Mouse (Mus musculus) liver, adult 2 months (tissue): ENCODE measurements around the gene Fam193a. TPM values are rescaled to one million over a fixed set of nuclear protein-coding genes. Genes with fewer than 3 reads are reported as not detected.

Experiments used
- DNase-seq: peaks from one replicate; pipeline ENCODE4 v3.0.0-alpha.2; 2011; ENCODE audit warnings: low read depth, low spot score; ENCODE audit errors: extremely low read depth
- H3K27ac ChIP-seq: fragments of 200-500 bp; replicated peaks from 2 replicates; pipeline ENCODE4 v1.5.1; 2012; ENCODE audit warnings: low read depth, mild to moderate bottlenecking, control low read depth, inconsistent platforms, low read length; ENCODE audit not compliant: insufficient read depth
- H3K27me3 ChIP-seq: fragments of 200-500 bp; 2 replicates; pipeline ENCODE4 v1.6.1; 2012; ENCODE audit warnings: mild to moderate bottlenecking, moderate library complexity, low read length, inconsistent platforms; ENCODE audit not compliant: control insufficient read depth, insufficient read depth
- H3K36me3 ChIP-seq: fragments of 200-500 bp; 2 replicates; pipeline ENCODE4 v1.6.1; 2012; ENCODE audit warnings: low read length, inconsistent platforms; ENCODE audit not compliant: control insufficient read depth, insufficient read depth
- H3K4me1 ChIP-seq: fragments of 200-500 bp; 2 replicates; pipeline ENCODE4 v1.6.1; 2011; ENCODE audit warnings: low read length; ENCODE audit not compliant: control insufficient read depth, insufficient read depth
- H3K4me3 ChIP-seq: fragments of 200-500 bp; 2 replicates; pipeline ENCODE4 v1.5.1; 2011; ENCODE audit warnings: low read depth, mild to moderate bottlenecking, control low read depth, low read length, moderate library complexity; ENCODE audit not compliant: insufficient read depth
- H3K79me2 ChIP-seq: fragments of 200-500 bp; 2 replicates; pipeline ENCODE4 v1.6.1; 2012; ENCODE audit warnings: inconsistent platforms, mild to moderate bottlenecking, low read length, moderate library complexity; ENCODE audit not compliant: control insufficient read depth, insufficient read depth
- H3K9ac ChIP-seq: fragments of 200-500 bp; 2 replicates; pipeline ENCODE4 v1.6.1; 2012; ENCODE audit warnings: low read depth, mild to moderate bottlenecking, control low read depth, inconsistent platforms, low read length
- CTCF ChIP-seq: fragments of 200-500 bp; IDR thresholded peaks from 2 replicates; pipeline ENCODE4 v1.5.1; 2011; ENCODE audit warnings: low read depth, low read length, control low read depth
- POLR2A ChIP-seq: fragments of 200-500 bp; IDR thresholded peaks from 2 replicates; pipeline ENCODE4 v1.6.1; 2011; ENCODE audit warnings: low read length, control low read depth; ENCODE audit not compliant: insufficient read depth; ENCODE audit errors: extremely low read depth
- WGBS: fragments of 180-500 bp; shearing (Covaris S2); methylation state at CpG from one replicate; pipeline ENCODE4 v1.1.7; 2018; 5-methylcytosine and 5-hydroxymethylcytosine counted together
- polyA plus RNA-seq: library from polyadenylated mRNA; depleted of rRNA; stranded (reverse); fragments of >200 nt; gene quantifications from 2 replicates; pipeline ENCODE4 v1.2.3, GENCODE M21; 2012
- total RNA-seq: library from RNA; depleted of rRNA; stranded (reverse); fragments of >200 nt; gene quantifications from 2 replicates; pipeline ENCODE4 v1.2.3, GENCODE M21; 2014

The Fam193a gene
- total and polyA plus RNA-seq, 2 experiments: 10.2 to 22.6 TPM

DNA sequence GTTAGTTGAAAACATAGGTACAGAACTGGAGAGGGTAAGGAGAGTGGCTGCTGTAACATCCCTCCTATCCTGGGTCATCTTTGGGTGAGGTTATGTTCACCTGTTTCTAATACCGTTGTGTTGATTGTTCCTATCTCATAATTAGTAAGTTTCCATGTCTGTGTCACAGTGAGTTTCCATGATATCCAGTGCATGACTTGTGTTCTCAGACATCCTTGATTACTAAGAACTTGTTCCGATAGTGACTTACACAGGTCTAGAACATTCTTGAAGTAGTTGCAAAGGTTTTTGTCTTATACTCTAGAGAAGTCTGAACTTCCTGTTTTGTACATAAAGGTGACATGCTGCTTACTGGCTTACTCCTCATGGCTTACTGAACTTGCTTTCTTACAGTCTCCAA is 96.9 kb downstream of the Fam193a start:
- Histone ChIP-seq H3K36me3 (peaks cover 54% of the 10 kb centered on the region), H3K4me3 (no peak overlapping the region), H3K27ac (no peak overlapping the region), H3K79me2 (peaks cover 5% of the 10 kb centered on the region; the same call in 1 of the 2 replicates), H3K9ac (no peak overlapping the region), H3K4me1 (no peaks in the 10 kb centered on the region), H3K27me3 (no peaks in the 10 kb centered on the region)
- WGBS: 92% methylated on average over 2 of the region's 2 CpGs
- DNase-seq: no peak
- TF ChIP-seq POLR2A (no peak), CTCF (no peak)

GRCm38 (mm10) chr5:34468039-34468775 is 98.5 kb downstream of the Fam193a start:
- TF ChIP-seq CTCF (no peak), POLR2A (no peak)
- Histone ChIP-seq H3K4me3 (no peak overlapping the region), H3K79me2 (peaks cover 5% of the 10 kb centered on the region; the same call in 1 of the 2 replicates), H3K36me3 (peaks cover 48% of the 10 kb centered on the region), H3K9ac (no peak overlapping the region), H3K27me3 (no peaks in the 10 kb centered on the region), H3K27ac (no peak overlapping the region), H3K4me1 (no peaks in the 10 kb centered on the region)
- WGBS: 96% methylated on average over 2 of the region's 2 CpGs
- no peak for DNase-seq

DNA sequence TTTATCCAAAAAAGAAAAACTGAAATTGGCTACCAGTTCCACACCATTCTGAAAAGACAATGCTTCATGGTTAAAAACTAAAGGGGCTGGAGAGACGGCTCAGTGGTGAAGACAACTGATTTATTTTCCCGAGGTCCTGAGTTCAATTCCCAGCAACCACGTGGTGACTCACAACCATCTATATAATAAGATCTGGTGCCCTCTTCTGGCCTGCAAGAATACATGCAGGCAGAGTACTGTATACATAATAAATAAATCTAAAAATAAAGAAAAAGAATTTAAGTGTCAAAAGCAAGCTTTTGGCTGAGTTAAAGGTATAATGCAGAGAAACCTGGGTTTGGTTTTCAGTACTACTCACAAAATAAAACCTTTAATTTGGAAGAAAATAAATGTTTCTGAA is 111.2 kb downstream of the Fam193a start:
- no peak for DNase-seq
- Histone ChIP-seq H3K4me1 (no peaks in the 10 kb centered on the region), H3K27me3 (no peaks in the 10 kb centered on the region), H3K79me2 (no peaks in the 10 kb centered on the region), H3K4me3 (no peak overlapping the region), H3K27ac (no peak overlapping the region), H3K36me3 (peaks cover 31% of the 10 kb centered on the region), H3K9ac (no peak overlapping the region)
- WGBS: 86% methylated on average over 3 of the region's 3 CpGs
- TF ChIP-seq CTCF (no peak), POLR2A (no peak)

- 81% methylated on average over 15 of the region's 15 CpGs for WGBS
- H3K79me2 ChIP-seq: no peaks in the 10 kb centered on the region
- no peak for DNase-seq
- H3K4me3 ChIP-seq: no peak overlapping the region
- H3K27ac ChIP-seq: no peak overlapping the region
- peaks cover 4% of the 10 kb centered on the region; the same call in 1 of the 2 replicates for H3K36me3 ChIP-seq
- H3K4me1 ChIP-seq: no peaks in the 10 kb centered on the region
- TF ChIP-seq POLR2A: no peak
- H3K27me3 ChIP-seq: no peaks in the 10 kb centered on the region
- no peak overlapping the region for H3K9ac ChIP-seq
These were observed 116.0 kb downstream of the Fam193a start for GRCm38 (mm10) chr5:34485731-34486130.

GRCm38 (mm10) chr5:34487320-34488090 is 117.8 kb downstream of the Fam193a start:
- no peaks in the 10 kb centered on the region for H3K4me1 ChIP-seq
- peak overlapping the region; percentile 19; the same call in 1 of the 2 replicates for H3K27ac ChIP-seq
- no peaks in the 10 kb centered on the region for H3K79me2 ChIP-seq
- no peak for TF ChIP-seq CTCF
- no peak for TF ChIP-seq POLR2A
- H3K36me3 ChIP-seq: peaks cover under 1% of the 10 kb centered on the region; the same call in 1 of the 2 replicates
- no peak overlapping the region for H3K9ac ChIP-seq
- no peaks in the 10 kb centered on the region for H3K27me3 ChIP-seq
- peak; percentile 33 for DNase-seq
- 74% methylated on average over 6 of the region's 6 CpGs for WGBS
- H3K4me3 ChIP-seq: no peak overlapping the region
